Mouse (Mus musculus) liver, adult 2 months (tissue): ENCODE results near the gene Acoxl. TPM values are rescaled to one million over a fixed set of nuclear protein-coding genes. Genes with fewer than 3 reads are reported as not detected.

Experiments
- DNase-seq: peaks from one replicate; pipeline ENCODE4 v3.0.0-alpha.2; 2011; ENCODE audit warnings: low read depth, low spot score; ENCODE audit errors: extremely low read depth
- H3K27ac ChIP-seq: fragments of 200-500 bp; replicated peaks from 2 replicates; pipeline ENCODE4 v1.5.1; 2012; ENCODE audit warnings: low read depth, mild to moderate bottlenecking, control low read depth, inconsistent platforms, low read length; ENCODE audit not compliant: insufficient read depth
- H3K27me3 ChIP-seq: fragments of 200-500 bp; 2 replicates; pipeline ENCODE4 v1.6.1; 2012; ENCODE audit warnings: mild to moderate bottlenecking, moderate library complexity, low read length, inconsistent platforms; ENCODE audit not compliant: control insufficient read depth, insufficient read depth
- H3K36me3 ChIP-seq: fragments of 200-500 bp; 2 replicates; pipeline ENCODE4 v1.6.1; 2012; ENCODE audit warnings: low read length, inconsistent platforms; ENCODE audit not compliant: control insufficient read depth, insufficient read depth
- H3K4me1 ChIP-seq: fragments of 200-500 bp; 2 replicates; pipeline ENCODE4 v1.6.1; 2011; ENCODE audit warnings: low read length; ENCODE audit not compliant: control insufficient read depth, insufficient read depth
- H3K4me3 ChIP-seq: fragments of 200-500 bp; 2 replicates; pipeline ENCODE4 v1.5.1; 2011; ENCODE audit warnings: low read depth, mild to moderate bottlenecking, control low read depth, low read length, moderate library complexity; ENCODE audit not compliant: insufficient read depth
- H3K79me2 ChIP-seq: fragments of 200-500 bp; 2 replicates; pipeline ENCODE4 v1.6.1; 2012; ENCODE audit warnings: inconsistent platforms, mild to moderate bottlenecking, low read length, moderate library complexity; ENCODE audit not compliant: control insufficient read depth, insufficient read depth
- H3K9ac ChIP-seq: fragments of 200-500 bp; 2 replicates; pipeline ENCODE4 v1.6.1; 2012; ENCODE audit warnings: low read depth, mild to moderate bottlenecking, control low read depth, inconsistent platforms, low read length
- CTCF ChIP-seq: fragments of 200-500 bp; IDR thresholded peaks from 2 replicates; pipeline ENCODE4 v1.5.1; 2011; ENCODE audit warnings: low read depth, low read length, control low read depth
- POLR2A ChIP-seq: fragments of 200-500 bp; IDR thresholded peaks from 2 replicates; pipeline ENCODE4 v1.6.1; 2011; ENCODE audit warnings: low read length, control low read depth; ENCODE audit not compliant: insufficient read depth; ENCODE audit errors: extremely low read depth
- WGBS: fragments of 180-500 bp; shearing (Covaris S2); methylation state at CpG from one replicate; pipeline ENCODE4 v1.1.7; 2018; 5-methylcytosine and 5-hydroxymethylcytosine counted together
- polyA plus RNA-seq: library from polyadenylated mRNA; depleted of rRNA; stranded (reverse); fragments of >200 nt; gene quantifications from 2 replicates; pipeline ENCODE4 v1.2.3, GENCODE M21; 2012; rRNA removed
- total RNA-seq: library from RNA; depleted of rRNA; stranded (reverse); fragments of >200 nt; gene quantifications from 2 replicates; pipeline ENCODE4 v1.2.3, GENCODE M21; 2014; rRNA removed

The Acoxl gene
- total and polyA plus RNA-seq, 2 experiments, result not detected

DNA sequence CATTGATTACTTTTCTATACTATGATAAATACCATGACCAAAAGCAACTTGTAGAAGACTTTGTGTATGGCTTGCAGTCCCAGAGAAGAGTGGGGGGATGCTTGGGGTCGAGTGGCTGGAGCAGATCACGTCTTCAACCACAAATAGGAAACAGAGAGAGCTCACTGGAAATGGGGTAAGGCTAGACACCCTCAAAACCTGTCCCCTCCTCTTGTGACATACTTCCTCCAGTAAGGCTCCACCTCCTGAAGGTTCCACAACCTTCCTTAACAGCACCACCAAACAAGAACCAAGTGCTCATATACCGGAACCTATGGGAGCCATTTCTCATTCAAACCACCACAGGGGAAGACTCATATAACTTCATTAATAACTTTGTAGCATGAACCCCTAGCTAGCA is 331.9 kb downstream of the Acoxl start:
- Histone ChIP-seq H3K27me3 (no peaks in the 10 kb centered on the region), H3K27ac (no peak overlapping the region), H3K4me1 (peaks cover 39% of the 10 kb centered on the region), H3K9ac (no peak overlapping the region), H3K4me3 (no peak overlapping the region), H3K79me2 (no peaks in the 10 kb centered on the region), H3K36me3 (no peaks in the 10 kb centered on the region)
- DNase-seq, result no peak
- WGBS, result 94% methylated on average over 3 of the region's 3 CpGs
- TF ChIP-seq POLR2A, result no peak
- no peak for TF ChIP-seq CTCF

DNA sequence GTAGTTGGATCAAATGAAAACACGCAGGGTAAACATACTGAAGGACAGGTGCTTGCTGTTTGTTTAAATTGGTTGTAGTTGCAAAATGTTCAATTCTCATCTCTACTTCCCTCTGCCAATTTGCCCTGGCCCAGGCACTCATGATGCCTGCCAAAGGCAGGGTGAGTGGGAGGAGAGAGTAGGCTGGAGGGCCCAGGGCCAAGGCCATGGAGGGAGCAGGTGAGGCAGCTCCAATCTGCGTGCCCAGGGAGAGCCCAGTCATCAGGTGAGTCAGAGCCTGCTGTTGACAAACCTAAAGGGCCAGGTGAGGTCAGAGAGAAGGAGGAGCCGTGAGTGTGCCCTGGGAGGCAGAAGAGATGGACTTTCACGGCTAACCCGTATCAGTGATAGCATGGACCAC is 333.6 kb downstream of the Acoxl start:
- TF ChIP-seq CTCF (no peak), POLR2A (no peak)
- peak; percentile 97 for DNase-seq
- 24% methylated on average over 5 of the region's 5 CpGs for WGBS
- Histone ChIP-seq H3K27ac (no peak overlapping the region), H3K79me2 (no peaks in the 10 kb centered on the region), H3K4me3 (no peak overlapping the region), H3K4me1 (peaks cover 34% of the 10 kb centered on the region), H3K27me3 (no peaks in the 10 kb centered on the region), H3K9ac (no peak overlapping the region), H3K36me3 (no peaks in the 10 kb centered on the region)

Other genes with a start within 250 kb of the Acoxl start
- 0.34 and 0.65 TPM in 2 replicates for gene Mal, start 182.2 kb upstream of the Acoxl start, total RNA-seq
- gene Mal, start 182.2 kb upstream of the Acoxl start, polyA plus RNA-seq, result 0.05 and 0.15 TPM in 2 replicates
- not detected in 2 replicates for gene Mall, start 108.9 kb upstream of the Acoxl start, total RNA-seq
- 0.06 and 0.17 TPM in 2 replicates for gene Mall, start 108.9 kb upstream of the Acoxl start, polyA plus RNA-seq
- gene Nphp1, start 50.0 kb upstream of the Acoxl start, total RNA-seq, result 4.7 and 5.8 TPM in 2 replicates
- 1.6 and 2.1 TPM in 2 replicates for gene Nphp1, start 50.0 kb upstream of the Acoxl start, polyA plus RNA-seq
- 36.0 and 47.6 TPM in 2 replicates for gene Mtln, start 46.4 kb upstream of the Acoxl start, total RNA-seq
- gene Mtln, start 46.4 kb upstream of the Acoxl start, polyA plus RNA-seq, result 29.9 and 30.7 TPM in 2 replicates
- 0.18 and 0.47 TPM in 2 replicates for gene Bub1, start 7.0 kb upstream of the Acoxl start, total RNA-seq
- 0.06 TPM in 2 replicates for gene Bub1, start 7.0 kb upstream of the Acoxl start, polyA plus RNA-seq